In the genomic region with DNA sequence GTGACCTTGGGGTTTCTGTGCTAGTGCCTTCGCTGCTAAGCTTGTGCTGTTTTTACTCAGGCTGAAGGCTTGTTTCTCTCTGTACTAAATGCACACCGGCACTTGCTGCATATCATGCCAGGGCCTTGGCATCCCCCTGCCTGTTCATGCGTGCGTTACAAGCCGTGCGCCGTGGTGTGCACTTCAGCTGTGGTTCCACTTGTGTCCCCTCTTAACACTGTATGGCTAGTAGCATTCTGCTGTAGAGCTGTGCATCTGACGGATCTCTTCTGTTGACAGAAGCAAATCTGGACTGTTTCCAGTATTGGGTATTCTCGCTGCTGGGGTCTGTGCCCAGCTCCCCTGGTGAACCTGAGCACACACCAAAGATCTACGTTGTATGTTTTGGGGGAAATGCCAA, we compare ENCODE assay signal across 28 mouse cellular contexts. TPM values are rescaled to one million over a fixed set of nuclear protein-coding genes. Genes with fewer than 3 reads are reported as not detected.
DNase-seq lines count a peak whose midpoint lies in the region; ATAC-seq lines count a peak whose summit lies in the region.
"Had no signal": no experiment of that assay in that cellular context is flagged by ENCODE, and none has a peak within 500 bp of the region (broad histone marks: within the 10 kb centered on the region; RNA-seq: fewer than 3 reads in every experiment).

No protein-coding gene starts in this region.

- 88% methylated on average over 10 of the region's 10 CpGs for WGBS in heart, embryonic 10.5 days
- 96% methylated on average over 10 of the region's 10 CpGs for WGBS in neural tube, embryonic 11.5 days

- no peak overlapping the region for H3K9ac ChIP-seq in neural tube, embryonic 11.5 days (ENCODE audit: low read length)
- H3K9ac ChIP-seq: heart, embryonic 15.5 days; hindbrain, embryonic 13.5 days; kidney, embryonic 15.5 days; limb, embryonic 15.5 days; liver, embryonic 13.5 days; midbrain, embryonic 12.5 days; neural tube, embryonic 15.5 days had no signal

- H3K36me3 ChIP-seq in heart, embryonic 10.5 days: peaks cover 43% of the 10 kb centered on the region
- H3K36me3 ChIP-seq in neural tube, embryonic 11.5 days (ENCODE audit: control insufficient read depth, insufficient read depth, low read length): no peaks in the 10 kb centered on the region; the same call in 1 of the 2 replicates
- H3K36me3 ChIP-seq: liver, embryonic 13.5 days; midbrain, embryonic 12.5 days; neural tube, embryonic 15.5 days had no signal

- peaks cover 7% of the 10 kb centered on the region for H3K4me1 ChIP-seq in heart, embryonic 10.5 days
- no peaks in the 10 kb centered on the region for H3K4me1 ChIP-seq in neural tube, embryonic 11.5 days (ENCODE audit: control insufficient read depth, insufficient read depth, low read length)
- H3K4me1 ChIP-seq: heart, embryonic 15.5 days; hindbrain, embryonic 13.5 days; kidney, embryonic 15.5 days; limb, embryonic 10.5 days; limb, embryonic 15.5 days; midbrain, embryonic 12.5 days; neural tube, embryonic 15.5 days had no signal

- no peak overlapping the region for H3K4me3 ChIP-seq in heart, embryonic 10.5 days
- H3K4me3 ChIP-seq in neural tube, embryonic 11.5 days (ENCODE audit: low read depth, low read length): no peak overlapping the region
- H3K4me3 ChIP-seq: erythroblast, embryonic 14.5 days; heart, embryonic 15.5 days; hindbrain, embryonic 13.5 days; kidney, embryonic 15.5 days; limb, embryonic 10.5 days; limb, embryonic 15.5 days; liver, embryonic 13.5 days; megakaryocyte, embryonic 14.5 days; midbrain, embryonic 12.5 days; neural tube, embryonic 15.5 days had no signal

- peak; percentile 60 to 63 for DNase-seq in cerebellum, postnatal 14 days
- DNase-seq in cerebellum, postnatal 4 days (ENCODE audit: low spot score in 2 of 2): no peak
- peak; percentile 55 for DNase-seq in heart, embryonic 10.5 days (ENCODE audit: low spot score)
- DNase-seq in heart, postnatal 14 days: no peak
- peak; percentile 9 for DNase-seq in neural tube, embryonic 11.5 days (ENCODE audit: low spot score)
- DNase-seq in neural tube, embryonic 10.5 days (ENCODE audit: extremely low spot score, low spot score): no peak
- no peak for DNase-seq in B cell, adult 2 months
- DNase-seq: adrenal gland, postnatal 25 days; gastrocnemius, postnatal 14 days; heart, postnatal 36 days; kidney, adult 18-20 months; kidney, postnatal 25 days; liver, embryonic 13.5 days; lung, adult 18-20 months; lung, postnatal 4 days; retina, postnatal 1 day; right cerebral cortex, postnatal 14 days; thymus, postnatal 4 days had no signal

- no peak overlapping the region for H3K4me2 ChIP-seq in neural tube, embryonic 11.5 days (ENCODE audit: low read depth)
- H3K4me2 ChIP-seq: heart, embryonic 15.5 days; hindbrain, embryonic 13.5 days; kidney, embryonic 15.5 days; limb, embryonic 15.5 days; liver, embryonic 13.5 days; midbrain, embryonic 12.5 days; neural tube, embryonic 15.5 days had no signal

- intact Hi-C loops in heart, postnatal 14 days (cut with DNase I): no loop called here

- H3K9me3 ChIP-seq in heart, embryonic 10.5 days: no peaks in the 10 kb centered on the region
- H3K9me3 ChIP-seq in neural tube, embryonic 11.5 days (ENCODE audit: control insufficient read depth, low read length): no peaks in the 10 kb centered on the region
- H3K9me3 ChIP-seq: heart, embryonic 15.5 days; hindbrain, embryonic 13.5 days; kidney, embryonic 15.5 days; limb, embryonic 10.5 days; limb, embryonic 15.5 days; liver, embryonic 13.5 days; megakaryocyte, embryonic 14.5 days; midbrain, embryonic 12.5 days; neural tube, embryonic 15.5 days had no signal

- no peaks in the 10 kb centered on the region for H3K27me3 ChIP-seq in heart, embryonic 10.5 days (ENCODE audit: insufficient read depth, poor library complexity, severe bottlenecking)
- H3K27me3 ChIP-seq in neural tube, embryonic 11.5 days (ENCODE audit: control insufficient read depth, insufficient read depth, low read length): no peaks in the 10 kb centered on the region
- H3K27me3 ChIP-seq: heart, embryonic 15.5 days; hindbrain, embryonic 13.5 days; kidney, embryonic 15.5 days; limb, embryonic 15.5 days; liver, embryonic 13.5 days; midbrain, embryonic 12.5 days; neural tube, embryonic 15.5 days had no signal

- H3K27ac ChIP-seq in heart, embryonic 10.5 days: no peak overlapping the region
- no peak overlapping the region for H3K27ac ChIP-seq in neural tube, embryonic 11.5 days (ENCODE audit: low read depth, low read length)
- H3K27ac ChIP-seq: heart, embryonic 15.5 days; hindbrain, embryonic 13.5 days; kidney, embryonic 15.5 days; limb, embryonic 10.5 days; limb, embryonic 15.5 days; liver, embryonic 13.5 days; midbrain, embryonic 12.5 days; neural tube, embryonic 15.5 days had no signal

- ATAC-seq in neural tube, embryonic 11.5 days (ENCODE audit: insufficient read depth, low FRiP score, low TSS enrichment): no peak
- ATAC-seq: lung, postnatal 0 days had no signal

RNA-seq across cellular contexts. Expression of a gene that starts 28.8 kb away (rescaled TPM):
- polyA plus RNA-seq in heart, embryonic 10.5 days (2016; fragmentation: Nextera tagmentation; extraction: Ambion mirVana): 37.6 and 47.0 TPM in 2 replicates
- total RNA-seq in heart, postnatal 14 days (2021): 10 to 100 TPM; 23.0 to 25.3 TPM
- polyA plus RNA-seq in neural tube, embryonic 11.5 days (2014; fragmentation: Nextera tagmentation; extraction: Ambion mirVana): 20.2 and 20.5 TPM in 2 replicates

Comparison
In these comparisons a context has a peak if more than half of its experiments do, and no peak if none do; other contexts are left out.
1. DNase-seq: peak in cerebellum, postnatal 14 days (2 of 2), heart, embryonic 10.5 days (single experiment) and neural tube, embryonic 11.5 days (single experiment); none in cerebellum, postnatal 4 days (0 of 2), heart, postnatal 14 days (0 of 2), neural tube, embryonic 10.5 days (single experiment) and B cell, adult 2 months (0 of 2).